Mouse (Mus musculus) limb, embryonic 11.5 days (tissue): ENCODE results near the gene Dnaja3. TPM values are rescaled to one million over a fixed set of nuclear protein-coding genes. Genes with fewer than 3 reads are reported as not detected.
A peak's percentile ranks its signal among the peaks of the same experiment; 100 is the strongest.
"Not testable (repeated sequence)": the region's sequence is repeated elsewhere in the genome, so short reads cannot be mapped to it uniquely, and the experiment has no call there.

Experiments
- ATAC-seq: fragments of 200-750 bp; cut with Nextera tagmentation; 2 replicates; pipeline ENCODE4 v1.8.0; 2017; ENCODE audit warnings: low read depth; ENCODE audit not compliant: insufficient number of reproducible peaks, low FRiP score, low TSS enrichment
- DNase-seq: peaks from one replicate; pipeline ENCODE4 v3.0.0-alpha.2; 2015; ENCODE audit warnings: low spot score
- H3K27ac ChIP-seq: fragments of 300-500 bp; sonication (generic); replicated peaks from 2 replicates; pipeline ENCODE4 v1.5.1; 2014; ENCODE audit warnings: low read depth, mild to moderate bottlenecking, low read length
- H3K27me3 ChIP-seq: fragments of 300-500 bp; sonication (generic); 2 replicates; pipeline ENCODE4 v1.6.1; 2014; ENCODE audit warnings: mild to moderate bottlenecking, low read length, mixed read lengths; ENCODE audit not compliant: control insufficient read depth, insufficient read depth
- H3K36me3 ChIP-seq: fragments of 300-500 bp; sonication (generic); 2 replicates; pipeline ENCODE4 v1.6.1; 2014; ENCODE audit warnings: mild to moderate bottlenecking, low read length, moderate library complexity, mixed read lengths; ENCODE audit not compliant: control insufficient read depth, insufficient read depth
- H3K4me1 ChIP-seq: fragments of 300-500 bp; sonication (generic); 2 replicates; pipeline ENCODE4 v1.6.1; 2014; ENCODE audit warnings: low read length, mixed read lengths; ENCODE audit not compliant: control insufficient read depth, insufficient read depth
- H3K4me2 ChIP-seq: fragments of 300-500 bp; sonication (generic); 2 replicates; pipeline ENCODE4 v1.6.1; 2014; ENCODE audit warnings: low read depth, mild to moderate bottlenecking, moderate library complexity; ENCODE audit not compliant: severe bottlenecking
- H3K4me3 ChIP-seq: fragments of 300-500 bp; sonication (generic); 2 replicates; pipeline ENCODE4 v1.5.1; 2014; ENCODE audit warnings: low read depth, low read length
- H3K9ac ChIP-seq: fragments of 300-500 bp; sonication (generic); 2 replicates; pipeline ENCODE4 v1.6.1; 2014; ENCODE audit warnings: mild to moderate bottlenecking, low read length
- H3K9me3 ChIP-seq: fragments of 300-500 bp; sonication (generic); 2 replicates; pipeline ENCODE4 v1.6.1; 2016; ENCODE audit warnings: low read length; ENCODE audit not compliant: control insufficient read depth
- WGBS: fragments of 180-500 bp; shearing (Covaris S2); extraction: QIAGEN DNeasy Blood & Tissue Kit; methylation state at CpG from one replicate; pipeline ENCODE4 v1.1.7; 2014; 5-methylcytosine and 5-hydroxymethylcytosine counted together
- polyA plus RNA-seq: library from polyadenylated mRNA; unstranded; fragments of >200 nt; fragmentation: Nextera tagmentation; extraction: Ambion mirVana; gene quantifications from 2 replicates; pipeline ENCODE4 v1.2.1, GENCODE M21; 2014

Dnaja3 gene
- polyA plus RNA-seq, 1 experiment from 2014 or later, result 59.1 TPM

DNA sequence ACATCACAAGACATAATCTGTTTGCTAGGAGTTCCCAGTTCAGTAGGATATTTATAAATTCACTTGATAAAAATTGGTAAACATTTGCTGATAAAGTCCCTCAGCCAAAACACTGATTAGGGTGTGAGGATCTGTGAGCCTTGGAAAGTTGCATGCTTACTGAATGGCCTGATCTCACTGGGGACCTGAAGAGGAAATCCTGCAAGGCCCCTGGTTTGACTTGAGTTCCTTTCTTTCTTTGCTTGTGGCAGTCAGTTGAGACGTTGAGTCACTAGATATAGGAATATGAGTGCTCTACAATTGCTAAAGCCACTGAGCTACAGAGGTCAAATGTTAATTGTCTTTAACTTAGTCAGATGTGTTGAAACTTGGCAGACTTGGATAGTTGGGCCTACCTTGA lies 88.2 kb downstream of the Dnaja3 start:
- ATAC-seq (no peak), DNase-seq (no peak)
- Histone ChIP-seq H3K9me3 (no peaks in the 10 kb centered on the region), H3K4me1 (peaks cover 4% of the 10 kb centered on the region), H3K36me3 (no peaks in the 10 kb centered on the region), H3K27ac (no peak overlapping the region), H3K27me3 (no peaks in the 10 kb centered on the region), H3K4me2 (no peak overlapping the region), H3K4me3 (no peak overlapping the region), H3K9ac (no peak overlapping the region)
- WGBS, result 71% methylated on average over 1 of the region's 1 CpGs

DNA sequence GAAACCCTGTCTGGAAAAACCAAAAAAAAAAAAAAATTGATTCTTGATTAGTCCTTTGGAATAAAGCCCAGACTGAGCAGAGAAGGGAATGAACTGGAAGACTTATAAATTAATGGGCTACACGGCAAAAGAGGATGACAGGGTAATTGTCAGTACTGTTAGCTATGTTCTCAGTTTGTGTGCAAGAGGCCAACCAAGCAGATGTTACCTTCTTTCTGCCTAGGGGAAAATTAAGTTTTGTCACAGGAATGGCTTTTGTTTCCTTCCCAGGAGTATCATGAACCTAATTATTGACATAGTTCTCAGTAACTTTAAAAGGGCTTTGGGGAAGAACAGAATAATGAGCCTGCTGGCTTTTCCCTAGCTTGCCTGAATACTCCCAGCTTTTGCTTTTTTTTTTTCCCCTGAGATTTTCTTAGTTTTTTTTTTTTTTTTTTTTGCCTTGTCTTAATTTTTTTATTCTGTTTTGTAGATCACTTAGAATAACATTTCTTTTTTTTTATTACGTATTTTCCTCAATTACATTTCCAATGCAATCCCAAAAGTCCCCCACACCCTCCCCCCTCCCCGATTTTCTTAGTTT lies 91.1 kb downstream of the Dnaja3 start:
- Histone ChIP-seq H3K27me3 (no peaks in the 10 kb centered on the region), H3K9ac (no peak overlapping the region), H3K4me3 (no peak overlapping the region), H3K27ac (no peak overlapping the region), H3K36me3 (no peaks in the 10 kb centered on the region), H3K4me1 (peaks cover 4% of the 10 kb centered on the region), H3K9me3 (no peaks in the 10 kb centered on the region), H3K4me2 (no peak overlapping the region)
- DNase-seq (no peak), ATAC-seq (no peak)
- WGBS, result 90% methylated on average over 3 of the region's 3 CpGs

DNA sequence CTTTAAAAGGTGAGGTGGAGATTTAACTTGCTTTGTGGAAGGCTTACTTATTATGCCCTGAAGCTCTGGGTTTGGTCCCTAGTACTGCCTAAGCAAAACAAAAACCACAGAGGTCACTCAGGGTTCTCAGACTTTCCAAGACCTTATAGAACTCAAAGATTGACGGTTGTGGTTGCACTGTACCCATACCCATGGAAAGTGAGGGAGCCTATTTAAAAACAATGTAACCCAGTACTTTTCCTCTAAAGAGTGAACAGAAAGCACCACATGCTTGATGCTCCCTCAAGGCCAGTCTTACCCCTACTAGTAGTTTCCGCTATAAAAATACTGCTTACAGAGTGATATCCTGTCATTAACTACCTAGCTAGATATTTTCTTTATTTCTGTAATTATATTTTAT lies 96.5 kb downstream of the Dnaja3 start:
- ATAC-seq, result no peak
- Histone ChIP-seq H3K4me2 (no peak overlapping the region), H3K4me3 (no peak overlapping the region), H3K4me1 (no peaks in the 10 kb centered on the region), H3K9ac (no peak overlapping the region), H3K27me3 (no peaks in the 10 kb centered on the region), H3K9me3 (no peaks in the 10 kb centered on the region), H3K27ac (no peak overlapping the region), H3K36me3 (no peaks in the 10 kb centered on the region)
- no peak for DNase-seq
- WGBS, result 96% methylated on average over 2 of the region's 2 CpGs

DNA sequence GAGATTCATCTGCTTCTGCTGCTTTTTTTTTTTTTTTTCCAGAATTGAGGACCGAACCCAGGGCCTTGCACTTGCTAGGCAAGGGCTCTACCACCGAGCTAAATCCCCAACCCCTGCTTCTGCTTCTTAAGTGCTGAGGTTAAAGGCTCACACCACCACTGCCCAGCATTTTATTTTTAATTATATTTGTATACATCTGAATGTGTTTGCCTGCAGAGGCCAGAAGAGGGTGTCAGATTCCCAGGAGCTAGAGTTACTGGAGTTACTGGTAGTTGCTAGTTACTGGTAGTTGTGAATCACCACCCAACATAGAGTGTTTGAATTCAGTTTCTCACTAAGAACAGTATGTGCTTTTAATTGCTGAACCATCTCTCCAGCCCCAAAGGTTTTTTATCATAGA lies 100.2 kb downstream of the Dnaja3 start:
- WGBS, result 89% methylated on average over 2 of the region's 2 CpGs
- Histone ChIP-seq H3K27me3 (no peaks in the 10 kb centered on the region), H3K36me3 (no peaks in the 10 kb centered on the region), H3K4me1 (no peaks in the 10 kb centered on the region), H3K4me3 (no peak overlapping the region), H3K9ac (no peak overlapping the region), H3K4me2 (no peak overlapping the region), H3K27ac (no peak overlapping the region), H3K9me3 (no peaks in the 10 kb centered on the region; the same call in 1 of the 2 replicates)
- ATAC-seq, result no peak
- DNase-seq, result no peak

DNA sequence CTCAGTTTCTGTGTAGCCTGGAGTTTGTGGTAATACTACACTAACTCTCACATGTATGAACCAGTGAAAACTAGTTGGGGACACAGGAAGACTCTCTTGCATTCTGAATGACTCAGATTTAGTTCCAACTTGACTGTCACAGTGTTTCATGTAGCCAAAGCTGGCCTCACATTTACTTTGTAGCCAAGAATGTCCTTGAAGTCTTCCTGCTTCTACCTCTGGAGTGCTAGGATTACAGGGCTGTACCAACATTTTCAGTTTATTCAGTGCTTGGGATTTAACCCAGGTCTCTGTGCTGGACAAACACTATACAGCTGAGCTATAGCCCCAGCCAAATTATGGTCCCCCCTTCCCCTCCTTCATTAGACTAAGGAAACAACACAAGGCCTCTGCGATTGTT lies 102.4 kb downstream of the Dnaja3 start:
- no peaks in the 10 kb centered on the region; the same call in 1 of the 2 replicates for H3K9me3 ChIP-seq
- ATAC-seq, result no peak
- H3K4me1 ChIP-seq, result no peaks in the 10 kb centered on the region
- no peak overlapping the region for H3K9ac ChIP-seq
- DNase-seq, result no peak
- H3K27ac ChIP-seq, result no peak overlapping the region
- no peaks in the 10 kb centered on the region for H3K27me3 ChIP-seq
- no peak overlapping the region for H3K4me2 ChIP-seq
- H3K36me3 ChIP-seq, result no peaks in the 10 kb centered on the region
- no peak overlapping the region for H3K4me3 ChIP-seq
- 89% methylated on average over 1 of the region's 1 CpGs for WGBS

DNA sequence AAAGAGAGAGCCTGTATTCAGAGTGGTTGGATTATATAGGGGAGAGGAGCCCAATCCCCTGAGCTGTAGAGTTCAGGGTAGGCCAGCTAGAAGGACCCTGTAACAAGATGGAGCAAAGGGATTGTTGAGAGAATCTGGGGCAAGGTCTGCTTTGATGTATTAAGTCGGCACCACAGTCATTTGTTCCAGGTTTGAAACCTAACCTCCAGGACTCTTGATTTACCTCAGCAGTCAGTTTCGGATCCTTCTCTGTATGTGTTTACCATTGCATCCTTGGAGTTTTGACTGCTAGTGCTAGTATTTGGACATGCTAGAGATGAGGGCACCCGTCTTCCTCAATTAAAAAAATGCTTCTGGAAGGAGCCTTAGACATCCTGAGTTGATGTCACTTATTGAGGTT lies 112.4 kb downstream of the Dnaja3 start:
- 94% methylated on average over 3 of the region's 3 CpGs for WGBS
- H3K4me3 ChIP-seq, result no peak overlapping the region
- no peaks in the 10 kb centered on the region for H3K4me1 ChIP-seq
- H3K27ac ChIP-seq, result no peak overlapping the region
- H3K36me3 ChIP-seq, result no peaks in the 10 kb centered on the region
- no peaks in the 10 kb centered on the region for H3K9me3 ChIP-seq
- H3K27me3 ChIP-seq, result no peaks in the 10 kb centered on the region
- no peak for ATAC-seq
- H3K4me2 ChIP-seq, result no peak overlapping the region
- no peak overlapping the region for H3K9ac ChIP-seq
- DNase-seq, result no peak

DNA sequence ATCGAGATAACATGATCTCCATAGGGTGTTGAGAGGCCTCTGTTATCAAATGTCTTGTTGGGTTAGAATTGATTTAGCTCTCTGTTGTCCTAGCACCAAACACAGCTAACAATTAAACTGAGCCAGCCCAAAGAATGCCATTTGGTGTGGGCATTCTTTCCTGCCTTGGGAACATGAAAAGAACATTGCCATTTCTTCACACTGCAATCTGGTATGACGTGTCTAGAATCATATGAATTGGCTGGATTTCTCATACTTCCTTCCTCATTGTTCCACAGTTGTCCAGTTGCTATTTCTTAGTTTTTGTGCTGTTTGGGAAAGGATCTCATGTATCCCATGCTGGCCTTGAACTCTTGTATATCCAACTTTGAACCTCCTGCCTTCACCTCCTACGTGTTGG lies 114.3 kb downstream of the Dnaja3 start:
- no peaks in the 10 kb centered on the region for H3K36me3 ChIP-seq
- H3K27ac ChIP-seq, result no peak overlapping the region
- WGBS, result 91% methylated on average over 3 of the region's 3 CpGs
- H3K27me3 ChIP-seq, result no peaks in the 10 kb centered on the region
- H3K4me3 ChIP-seq, result no peak overlapping the region
- DNase-seq, result no peak
- no peaks in the 10 kb centered on the region for H3K9me3 ChIP-seq
- no peak for ATAC-seq
- no peak overlapping the region for H3K4me2 ChIP-seq
- H3K9ac ChIP-seq, result no peak overlapping the region
- H3K4me1 ChIP-seq, result no peaks in the 10 kb centered on the region

DNA sequence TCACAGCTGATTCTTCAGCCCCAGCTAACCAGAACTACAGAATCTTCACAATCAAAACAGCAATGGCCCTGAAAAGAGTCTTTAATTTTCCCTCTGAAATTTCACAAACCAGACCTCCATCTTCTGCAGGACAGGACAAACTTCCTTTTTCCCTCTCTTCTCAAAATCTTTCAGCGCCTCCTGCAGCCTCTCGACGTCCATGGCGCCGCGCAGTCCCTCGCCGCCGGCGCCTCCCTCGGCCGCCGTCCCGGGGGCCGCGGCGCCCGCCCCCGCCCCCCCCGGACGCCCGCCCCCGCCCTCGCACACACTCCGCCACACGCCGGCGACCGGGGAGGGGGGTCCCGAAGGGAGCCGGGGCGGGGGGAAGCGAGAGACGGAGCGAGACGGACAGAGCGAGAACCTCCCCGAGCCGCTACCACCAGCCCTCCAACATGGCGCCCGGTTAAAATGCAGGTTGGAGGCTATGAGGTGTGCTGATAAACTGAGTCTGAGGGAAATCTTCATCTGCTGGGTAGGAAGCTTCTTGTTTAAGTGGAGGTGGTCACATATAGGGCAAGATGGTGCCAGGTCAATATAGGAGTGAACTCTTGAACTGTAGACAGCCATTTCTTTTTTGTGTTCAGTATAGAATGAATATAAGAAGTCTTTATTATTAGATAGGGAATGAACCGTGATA lies 117.0 kb downstream of the Dnaja3 start:
- H3K4me1 ChIP-seq, H3K27ac ChIP-seq, H3K27me3 ChIP-seq, H3K9me3 ChIP-seq, H3K36me3 ChIP-seq: not testable (repeated sequence)
- H3K4me3 ChIP-seq, result peak overlapping the region; percentile 28
- peak overlapping the region; percentile 56 for H3K9ac ChIP-seq
- H3K4me2 ChIP-seq, result peak overlapping the region; percentile 29; the same call in 1 of the 2 replicates
- peak; percentile 50 for DNase-seq
- WGBS, result 3% methylated on average over 34 of the region's 42 CpGs
- ATAC-seq, result peak; percentile 47; the same call in 1 of the 2 replicates
